Mouse (Mus musculus) stomach, embryonic 14.5 days (tissue): ENCODE measurements around the gene Crtap. TPM values are rescaled to one million over a fixed set of nuclear protein-coding genes. Genes with fewer than 3 reads are reported as not detected.
A peak's percentile ranks its signal among the peaks of the same experiment; 100 is the strongest.

Source experiments
- ATAC-seq: fragments of 200-750 bp; cut with Nextera tagmentation; 2 replicates; pipeline ENCODE4 v1.8.0; 2017; ENCODE audit warnings: low read depth, moderate TSS enrichment; ENCODE audit not compliant: insufficient number of reproducible peaks, insufficient read depth, low FRiP score
- H3K27ac ChIP-seq: fragments of 300-500 bp; sonication (generic); 2 replicates; pipeline ENCODE4 v1.5.1; 2014; ENCODE audit warnings: mild to moderate bottlenecking, low read length, moderate library complexity, mixed read lengths
- H3K27me3 ChIP-seq: fragments of 300-500 bp; sonication (generic); 2 replicates; pipeline ENCODE4 v1.6.1; 2014; ENCODE audit warnings: low read length, control low read depth, mixed read lengths; ENCODE audit not compliant: control insufficient read depth, insufficient read depth
- H3K36me3 ChIP-seq: fragments of 300-500 bp; sonication (generic); 2 replicates; pipeline ENCODE4 v1.6.1; 2014; ENCODE audit warnings: mild to moderate bottlenecking, control low read depth, low read length, moderate library complexity, mixed read lengths; ENCODE audit not compliant: control insufficient read depth, insufficient read depth
- H3K4me1 ChIP-seq: fragments of 300-500 bp; sonication (generic); 2 replicates; pipeline ENCODE4 v1.6.1; 2014; ENCODE audit warnings: low read length, control low read depth, mixed read lengths; ENCODE audit not compliant: control insufficient read depth, insufficient read depth
- H3K4me2 ChIP-seq: fragments of 300-500 bp; sonication (generic); replicated peaks from 2 replicates; pipeline ENCODE4 v1.6.1; 2014; ENCODE audit warnings: low read depth, low read length, control low read depth
- H3K4me3 ChIP-seq: fragments of 300-500 bp; sonication (generic); 2 replicates; pipeline ENCODE4 v1.5.1; 2014; ENCODE audit warnings: low read depth, low read length, control low read depth
- H3K9ac ChIP-seq: fragments of 300-500 bp; sonication (generic); replicated peaks from 2 replicates; pipeline ENCODE4 v1.6.1; 2014; ENCODE audit warnings: low read depth, mild to moderate bottlenecking, control low read depth, low read length, moderate library complexity, mixed read lengths
- H3K9me3 ChIP-seq: fragments of 300-500 bp; sonication (generic); 2 replicates; pipeline ENCODE4 v1.6.1; 2016; ENCODE audit warnings: low read depth, low read length, control low read depth; ENCODE audit not compliant: control insufficient read depth
- WGBS: fragments of 180-500 bp; shearing (Covaris S2); extraction: QIAGEN DNeasy Blood & Tissue Kit; methylation state at CpG from one replicate; pipeline ENCODE4 v1.1.7; 2014; 5-methylcytosine and 5-hydroxymethylcytosine counted together
- polyA plus RNA-seq: library from polyadenylated mRNA; unstranded; fragments of >200 nt; fragmentation: Nextera tagmentation; extraction: Ambion mirVana; gene quantifications from 2 replicates; pipeline ENCODE4 v1.2.1, GENCODE M21; 2014

The Crtap gene
- 157 and 159 TPM in 2 replicates for polyA plus RNA-seq

GRCm38 (mm10) chr9:114389905-114390748 lies at the start of gene Crtap:
Crtap (minus strand) TSS chr9:114390675.
- no peaks in the 10 kb centered on the region for H3K9me3 ChIP-seq
- peak within 1 kb of the TSS; percentile 84 for H3K27ac ChIP-seq
- H3K36me3 ChIP-seq: no peaks in the 10 kb centered on the region
- peak within 1 kb of the TSS; percentile 63 for H3K9ac ChIP-seq
- ATAC-seq: peak; percentile 83
- 0 out of 2 replicates have a peak, but pooled peaks cover 2% of the 10 kb centered on the region for H3K4me1 ChIP-seq
- H3K4me3 ChIP-seq: peak within 1 kb of the TSS; percentile 84
- 1% methylated on average over 95 of the region's 96 CpGs for WGBS
- no peaks in the 10 kb centered on the region for H3K27me3 ChIP-seq
- H3K4me2 ChIP-seq: peak within 1 kb of the TSS; percentile 69

GRCm38 (mm10) chr9:114435668-114436067 lies 45.2 kb upstream of the Crtap start:
- WGBS: 70% methylated on average over 2 of the region's 2 CpGs
- H3K4me1 ChIP-seq: no peaks in the 10 kb centered on the region
- no peaks in the 10 kb centered on the region for H3K9me3 ChIP-seq
- H3K27me3 ChIP-seq: no peaks in the 10 kb centered on the region
- no peaks in the 10 kb centered on the region; the same call in 1 of the 2 replicates for H3K36me3 ChIP-seq
- no peak overlapping the region for H3K9ac ChIP-seq
- H3K27ac ChIP-seq: no peak overlapping the region
- no peak overlapping the region for H3K4me2 ChIP-seq
- H3K4me3 ChIP-seq: no peak overlapping the region
- no peak for ATAC-seq

- H3K27ac ChIP-seq: no peak overlapping the region
- H3K9ac ChIP-seq: no peak overlapping the region
- H3K9me3 ChIP-seq: peaks cover 5% of the 10 kb centered on the region; the same call in 1 of the 2 replicates
- H3K27me3 ChIP-seq: no peaks in the 10 kb centered on the region
- H3K4me3 ChIP-seq: no peak overlapping the region
- no peak overlapping the region for H3K4me2 ChIP-seq
- WGBS: 82% methylated on average over 12 of the region's 12 CpGs
- no peaks in the 10 kb centered on the region for H3K4me1 ChIP-seq
- peaks cover 7% of the 10 kb centered on the region for H3K36me3 ChIP-seq
- no peak for ATAC-seq
These were observed 37.8 kb upstream of the Crtap start for GRCm38 (mm10) chr9:114428103-114428834.

- 92% methylated on average over 8 of the region's 8 CpGs for WGBS
- H3K4me3 ChIP-seq: no peak overlapping the region
- peaks cover 7% of the 10 kb centered on the region for H3K36me3 ChIP-seq
- H3K9ac ChIP-seq: no peak overlapping the region
- no peaks in the 10 kb centered on the region for H3K27me3 ChIP-seq
- H3K9me3 ChIP-seq: peaks cover 5% of the 10 kb centered on the region; the same call in 1 of the 2 replicates
- no peak for ATAC-seq
- no peak overlapping the region for H3K4me2 ChIP-seq
- no peaks in the 10 kb centered on the region for H3K4me1 ChIP-seq
- H3K27ac ChIP-seq: no peak overlapping the region
These were observed 37.0 kb upstream of the Crtap start for GRCm38 (mm10) chr9:114427425-114427824.

- no peaks in the 10 kb centered on the region for H3K4me1 ChIP-seq
- H3K9me3 ChIP-seq: peaks cover 5% of the 10 kb centered on the region; the same call in 1 of the 2 replicates
- no peak overlapping the region for H3K4me2 ChIP-seq
- no peak overlapping the region for H3K27ac ChIP-seq
- H3K4me3 ChIP-seq: no peak overlapping the region
- peaks cover 7% of the 10 kb centered on the region for H3K36me3 ChIP-seq
- 67% methylated on average over 5 of the region's 5 CpGs for WGBS
- no peak overlapping the region for H3K9ac ChIP-seq
- no peak for ATAC-seq
- H3K27me3 ChIP-seq: no peaks in the 10 kb centered on the region
These were observed 35.7 kb upstream of the Crtap start for GRCm38 (mm10) chr9:114426201-114426600.

GRCm38 (mm10) chr9:114425576-114425975 lies 35.1 kb upstream of the Crtap start:
- Histone ChIP-seq H3K4me1 (no peaks in the 10 kb centered on the region), H3K4me3 (no peak overlapping the region), H3K27ac (no peak overlapping the region), H3K36me3 (peaks cover 7% of the 10 kb centered on the region), H3K9me3 (peaks cover 5% of the 10 kb centered on the region; the same call in 1 of the 2 replicates), H3K27me3 (no peaks in the 10 kb centered on the region), H3K4me2 (no peak overlapping the region), H3K9ac (no peak overlapping the region)
- WGBS: 96% methylated on average over 5 of the region's 5 CpGs
- no peak for ATAC-seq

- H3K4me3 ChIP-seq: no peak overlapping the region
- no peaks in the 10 kb centered on the region for H3K27me3 ChIP-seq
- H3K9ac ChIP-seq: no peak overlapping the region
- H3K9me3 ChIP-seq: peaks cover 5% of the 10 kb centered on the region; the same call in 1 of the 2 replicates
- no peak overlapping the region for H3K27ac ChIP-seq
- H3K36me3 ChIP-seq: peaks cover 7% of the 10 kb centered on the region
- ATAC-seq: no peak
- no peak overlapping the region for H3K4me2 ChIP-seq
- WGBS: 91% methylated on average over 7 of the region's 7 CpGs
- no peaks in the 10 kb centered on the region for H3K4me1 ChIP-seq
These were observed 31.3 kb upstream of the Crtap start for GRCm38 (mm10) chr9:114421797-114422196.

- no peak overlapping the region for H3K9ac ChIP-seq
- H3K27me3 ChIP-seq: no peaks in the 10 kb centered on the region
- H3K36me3 ChIP-seq: peaks cover 7% of the 10 kb centered on the region
- no peaks in the 10 kb centered on the region for H3K4me1 ChIP-seq
- WGBS: 70% methylated on average over 3 of the region's 3 CpGs
- no peak overlapping the region for H3K4me2 ChIP-seq
- no peak for ATAC-seq
- H3K9me3 ChIP-seq: peaks cover 5% of the 10 kb centered on the region; the same call in 1 of the 2 replicates
- no peak overlapping the region for H3K27ac ChIP-seq
- H3K4me3 ChIP-seq: no peak overlapping the region
These were observed 30.6 kb upstream of the Crtap start for GRCm38 (mm10) chr9:114421045-114421444.
